Mouse (Mus musculus) heart, adult 2 months (tissue): Measurements from ENCODE around the gene Bmp6.

Experiments
- CTCF ChIP-seq: fragments of 200-600 bp; IDR thresholded peaks from 2 replicates; pipeline ENCODE4 v1.8.1; 2022; ENCODE audit warnings: antibody characterized with exemption, mild to moderate bottlenecking, moderate library complexity
- EP300 ChIP-seq: fragments of 200-500 bp; IDR thresholded peaks from 2 replicates; pipeline ENCODE4 v1.6.1; 2011; ENCODE audit warnings: low read depth, low read length, control low read depth; ENCODE audit not compliant: insufficient read depth
- POLR2A ChIP-seq: fragments of 200-500 bp; IDR thresholded peaks from 2 replicates; pipeline ENCODE4 v1.6.1; 2011; ENCODE audit warnings: mild to moderate bottlenecking, low read depth, low read length, control low read depth; ENCODE audit not compliant: insufficient read depth

DNA sequence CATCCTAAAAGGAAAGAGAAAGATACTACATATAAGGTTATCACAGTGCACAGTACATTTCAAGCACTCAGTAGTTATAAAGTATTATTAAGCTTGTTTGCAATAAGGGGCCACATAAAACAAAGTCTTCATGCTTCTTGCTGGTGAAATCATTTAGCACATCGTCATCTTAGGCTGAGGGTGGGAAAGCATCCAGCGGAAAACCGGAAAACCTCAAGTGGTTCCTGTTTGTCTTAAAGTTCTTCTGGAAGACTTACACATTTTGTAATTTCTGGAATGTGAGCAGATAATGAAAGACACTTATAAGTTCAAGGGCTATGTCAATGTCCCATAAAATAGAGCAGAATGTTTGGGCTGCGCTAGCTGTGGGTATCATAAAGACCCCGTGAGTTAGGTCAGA lies 24.7 kb downstream of the Bmp6 start:
- TF ChIP-seq CTCF (no peak), EP300 (no peak), POLR2A (no peak)
